Comparison of ENCODE assay signal across 8 mouse cellular contexts in genomic region chr12:52504331-52505181, GRCm38 (mm10). TPM values are rescaled to one million over a fixed set of nuclear protein-coding genes. Genes with fewer than 3 reads are reported as not detected.
DNase-seq lines count a peak whose midpoint lies in the region; ATAC-seq lines count a peak whose summit lies in the region.

No protein-coding gene starts in this region.

- H3K27me3 ChIP-seq in hindbrain, embryonic 14.5 days (ENCODE audit: control insufficient read depth, insufficient read depth, low read length) = no peaks in the 10 kb centered on the region

- H3K4me3 ChIP-seq in hindbrain, embryonic 14.5 days (replicated peaks; ENCODE audit: low read length) = peak overlapping the region; percentile 99
- H3K4me3 ChIP-seq in macrophage (ENCODE audit: inconsistent target) = peak overlapping the region; percentile 67

- peak overlapping the region; percentile 97 for H3K9ac ChIP-seq in hindbrain, embryonic 14.5 days

- H3K27ac ChIP-seq in hindbrain, embryonic 14.5 days = peak overlapping the region; percentile 99
- H3K27ac ChIP-seq in macrophage = peak overlapping the region; percentile 15; the same call in 1 of the 2 replicates

- under 1% methylated on average over 51 of the region's 78 CpGs for WGBS in hindbrain, embryonic 14.5 days
- 2% methylated on average over 68 of the region's 78 CpGs for WGBS in macrophage (ENCODE audit: missing documents)

- H3K79me2 ChIP-seq in macrophage (ENCODE audit: inconsistent target) = peaks cover 46% of the 10 kb centered on the region

- H3K36me3 ChIP-seq in hindbrain, embryonic 14.5 days (replicated peaks; ENCODE audit: control insufficient read depth, insufficient read depth) = no peaks in the 10 kb centered on the region
- H3K36me3 ChIP-seq in macrophage (ENCODE audit: inconsistent target) = no peaks in the 10 kb centered on the region

- H3K4me1 ChIP-seq in hindbrain, embryonic 14.5 days (replicated peaks; ENCODE audit: control insufficient read depth, insufficient read depth, low read length) = peaks cover 24% of the 10 kb centered on the region

- H3K4me2 ChIP-seq in hindbrain, embryonic 14.5 days (replicated peaks) = peak overlapping the region; percentile 86

- peak; percentile 21 for ATAC-seq in hindbrain, embryonic 14.5 days (ENCODE audit: low FRiP score)
- no peak for ATAC-seq in monocyte, adult 5-6 weeks (replicated peaks; ENCODE audit: insufficient number of reproducible peaks, low FRiP score, low TSS enrichment, poor library complexity, severe bottlenecking)

- DNase-seq in R1 (ENCODE audit: low read depth, low spot score) = peak; percentile 71
- DNase-seq in cerebellum, adult 8-10 months = peak; percentile 57
- DNase-seq in frontal cortex, postnatal 25 days (ENCODE audit: low spot score in 2 of 2) = peak; percentile 19 to 23
- peak; percentile 38 for DNase-seq in hindbrain, embryonic 14.5 days (ENCODE audit: low spot score)
- peak; percentile 30 to 44 for DNase-seq in left cerebral cortex, adult 8-10 months (ENCODE audit: low spot score in 2 of 2)
- peak; percentile 51 for DNase-seq in right cerebral cortex, postnatal 14 days

- H3K9me3 ChIP-seq in hindbrain, embryonic 14.5 days (ENCODE audit: control insufficient read depth, low read length) = no peaks in the 10 kb centered on the region

RNA-seq across cellular contexts. Expression of gene Arhgap5, which starts 0.8 kb away (rescaled TPM):
- 42.3 and 45.4 TPM in 2 replicates for polyA plus RNA-seq in hindbrain, embryonic 14.5 days (2014; fragmentation: Nextera tagmentation; extraction: Ambion mirVana)
- total RNA-seq in left cerebral cortex, adult 8-10 months (2022) = 100 to 1,000 TPM; 136 to 163 (median 147) TPM
- 10 to 100 TPM; 11.8 to 60.6 (median 32.4) TPM for total RNA-seq in macrophage (2018; cell fraction: chromatin; rRNA removed)
- total RNA-seq in macrophage (2018; cell fraction: cytosol; rRNA removed) = 10 to 100 TPM; 12.2 to 25.6 (median 19.7) TPM
- total RNA-seq in macrophage (2018; cell fraction: nucleus; rRNA removed) = 10 to 100 TPM; 16.0 to 51.2 (median 27.9) TPM
- 11.5 to 14.6 TPM (median 12.3 TPM) in 3 replicates for polyA plus RNA-seq in macrophage (2018)
- 9.7 to 20.8 TPM (median 11.9 TPM) in 3 replicates for total RNA-seq in monocyte, adult 5-6 weeks (2017)

Comparison
In these comparisons a context has a peak if more than half of its experiments do, and no peak if none do; other contexts are left out.
1. DNase-seq: peak in every context shown above with its lines; median percentile 71 in R1; 57 in cerebellum, adult 8-10 months; 51 in right cerebral cortex, postnatal 14 days; 38 in hindbrain, embryonic 14.5 days; 37 in left cerebral cortex, adult 8-10 months; 21 in frontal cortex, postnatal 25 days.